In the genomic region with DNA sequence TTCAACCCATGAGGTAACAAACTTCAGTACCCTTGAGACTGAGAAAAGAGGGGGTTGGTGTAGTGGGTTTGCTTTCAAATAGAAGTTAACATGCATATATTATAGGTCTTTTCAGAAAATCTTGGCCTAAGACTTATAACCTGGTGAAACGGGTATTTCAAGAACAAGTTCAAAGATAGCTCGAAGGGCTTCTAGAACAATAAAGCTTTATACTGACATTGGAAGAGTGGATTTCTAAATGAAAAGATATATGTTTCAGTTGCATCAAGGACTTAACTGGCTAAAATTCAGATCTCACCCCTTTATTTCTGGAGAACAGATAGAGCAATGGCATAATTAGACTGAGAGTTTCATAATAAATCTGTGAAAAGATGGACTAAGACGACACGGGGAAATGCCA, we compare ENCODE assay signal across 19 mouse cellular contexts. TPM values are rescaled to one million over a fixed set of nuclear protein-coding genes. Genes with fewer than 3 reads are reported as not detected.
DNase-seq lines count a peak whose midpoint lies in the region; ATAC-seq lines count a peak whose summit lies in the region.
"Had no signal": no experiment of that assay in that cellular context is flagged by ENCODE, and none has a peak within 500 bp of the region (broad histone marks: within the 10 kb centered on the region; RNA-seq: fewer than 3 reads in every experiment).

No protein-coding gene starts in this region.

- no peak overlapping the region for H3K9ac ChIP-seq in midbrain, embryonic 11.5 days (ENCODE audit: low read length)

- no peaks in the 10 kb centered on the region for H3K36me3 ChIP-seq in midbrain, embryonic 11.5 days (ENCODE audit: control insufficient read depth, insufficient read depth, low read length)
- H3K36me3 ChIP-seq in midbrain, embryonic 10.5 days = no peaks in the 10 kb centered on the region

- H3K9me3 ChIP-seq in midbrain, embryonic 11.5 days (ENCODE audit: control insufficient read depth, low read length) = no peaks in the 10 kb centered on the region
- H3K9me3 ChIP-seq in midbrain, embryonic 10.5 days (replicated peaks) = no peaks in the 10 kb centered on the region
- H3K9me3 ChIP-seq: G1E had no signal

- 93% methylated on average over 4 of the region's 4 CpGs for WGBS in midbrain, embryonic 11.5 days
- 90% methylated on average over 4 of the region's 4 CpGs for WGBS in midbrain, embryonic 10.5 days

- no peak overlapping the region for H3K27ac ChIP-seq in midbrain, embryonic 11.5 days (ENCODE audit: low read depth, low read length)
- no peak overlapping the region for H3K27ac ChIP-seq in midbrain, embryonic 10.5 days (replicated peaks)

- no peak overlapping the region for H3K4me3 ChIP-seq in midbrain, embryonic 11.5 days (ENCODE audit: low read depth, low read length)
- H3K4me3 ChIP-seq in midbrain, embryonic 10.5 days = no peak overlapping the region

- DNase-seq in midbrain, embryonic 11.5 days (ENCODE audit: low spot score, missing footprints) = peak; percentile 53
- DNase-seq in midbrain, embryonic 10.5 days (ENCODE audit: low spot score) = no peak
- DNase-seq in fat pad, adult 2 months (ENCODE audit: extremely low read depth, low read depth, low spot score) = peak; percentile 56
- no peak for DNase-seq in thymus, postnatal 10 days (ENCODE audit: low spot score in 2 of 2)
- DNase-seq: adrenal gland, adult 2 months; adrenal gland, adult 8-10 months; adrenal gland, postnatal 10 days; adrenal gland, postnatal 14 days; adrenal gland, postnatal 25 days; adrenal gland, postnatal 36 days; B cell, adult 2 months; cerebellum, adult 11 months; cerebellum, adult 11-12 months; cerebellum, adult 18-20 months had no signal

- no peak overlapping the region for H3K4me2 ChIP-seq in midbrain, embryonic 11.5 days

- peaks cover 2% of the 10 kb centered on the region for H3K4me1 ChIP-seq in midbrain, embryonic 11.5 days (ENCODE audit: control insufficient read depth, insufficient read depth, low read length)
- peaks cover 10% of the 10 kb centered on the region for H3K4me1 ChIP-seq in midbrain, embryonic 10.5 days

- H3K27me3 ChIP-seq in midbrain, embryonic 11.5 days (ENCODE audit: control insufficient read depth, insufficient read depth, low read length) = no peaks in the 10 kb centered on the region
- no peaks in the 10 kb centered on the region for H3K27me3 ChIP-seq in midbrain, embryonic 10.5 days (ENCODE audit: low read depth, poor library complexity, severe bottlenecking)
- H3K27me3 ChIP-seq: CH12.LX, Patski had no signal

- ATAC-seq in midbrain, embryonic 11.5 days (ENCODE audit: low FRiP score) = no peak
- ATAC-seq: activated CD4-positive, CD25-positive, alpha-beta regulatory T cell, adult 4 months; CD4-positive, CD25-positive, alpha-beta regulatory T cell, adult 4 months; Patski had no signal

RNA-seq across cellular contexts. Expression of a gene that starts 4.1 kb away (rescaled TPM):
- 4.1 and 4.6 TPM in 2 replicates for polyA plus RNA-seq in midbrain, embryonic 11.5 days (2014; fragmentation: Nextera tagmentation; extraction: Ambion mirVana)
- 1.7 and 2.3 TPM in 2 replicates for polyA plus RNA-seq in midbrain, embryonic 10.5 days (2016; fragmentation: Nextera tagmentation; extraction: Ambion mirVana)

RNA-seq across cellular contexts. Expression of a gene that starts 29.4 kb away (rescaled TPM):
- 100 and 111 TPM in 2 replicates for polyA plus RNA-seq in midbrain, embryonic 11.5 days (2014; fragmentation: Nextera tagmentation; extraction: Ambion mirVana)
- polyA plus RNA-seq in midbrain, embryonic 10.5 days (2016; fragmentation: Nextera tagmentation; extraction: Ambion mirVana) = 129 and 143 TPM in 2 replicates

RNA-seq across cellular contexts. Expression of a gene that starts 29.5 kb away (rescaled TPM):
- 72.1 and 81.9 TPM in 2 replicates for polyA plus RNA-seq in midbrain, embryonic 11.5 days (2014; fragmentation: Nextera tagmentation; extraction: Ambion mirVana)
- polyA plus RNA-seq in midbrain, embryonic 10.5 days (2016; fragmentation: Nextera tagmentation; extraction: Ambion mirVana) = 43.3 and 55.5 TPM in 2 replicates

Comparison
In these comparisons a context has a peak if more than half of its experiments do, and no peak if none do; other contexts are left out.
1. DNase-seq: peak in midbrain, embryonic 11.5 days (single experiment) and fat pad, adult 2 months (single experiment); none in midbrain, embryonic 10.5 days (single experiment) and thymus, postnatal 10 days (0 of 2).